In genomic region chr11:7194432-7195311, GRCm38 (mm10) we compare ENCODE assay signal across 25 mouse cellular contexts. TPM values are rescaled to one million over a fixed set of nuclear protein-coding genes. Genes with fewer than 3 reads are reported as not detected.
DNase-seq lines count a peak whose midpoint lies in the region; ATAC-seq and TF ChIP-seq lines count a peak whose summit lies in the region.
"Had no signal": no experiment of that assay in that cellular context is flagged by ENCODE, and none has a peak within 500 bp of the region (broad histone marks: within the 10 kb centered on the region; RNA-seq: fewer than 3 reads in every experiment).

No protein-coding gene starts in this region.

- no peak overlapping the region for H3K4me2 ChIP-seq in heart, embryonic 12.5 days
- H3K4me2 ChIP-seq in liver, embryonic 13.5 days: no peak overlapping the region
- no peak overlapping the region for H3K4me2 ChIP-seq in liver, embryonic 12.5 days
- H3K4me2 ChIP-seq in liver, embryonic 16.5 days (ENCODE audit: low read depth, low read length): no peak overlapping the region
- H3K4me2 ChIP-seq: heart, embryonic 13.5 days; neural tube, embryonic 12.5 days had no signal

- DNase-seq in heart, adult 11 months: peak; percentile 78
- no peak for DNase-seq in liver, embryonic 13.5 days
- no peak for DNase-seq in kidney, adult 8-10 months
- no peak for DNase-seq in layer of hippocampus, postnatal 36 days
- DNase-seq: adrenal gland, postnatal 36 days; B cell, adult 2 months; cerebellum, adult 9-10 months; gastrocnemius, postnatal 36 days; heart, postnatal 36 days; kidney, adult 9 months; spleen, adult 18-20 months had no signal

- H3K9ac ChIP-seq in heart, embryonic 12.5 days: no peak overlapping the region
- H3K9ac ChIP-seq in liver, embryonic 13.5 days: no peak overlapping the region
- H3K9ac ChIP-seq in liver, embryonic 12.5 days: no peak overlapping the region
- H3K9ac ChIP-seq in ES-Bruce4 (ENCODE audit: low read depth, poor library complexity, severe bottlenecking): no peak overlapping the region
- no peak overlapping the region for H3K9ac ChIP-seq in liver, embryonic 16.5 days (ENCODE audit: low read depth, low read length)
- H3K9ac ChIP-seq: heart, embryonic 13.5 days; neural tube, embryonic 12.5 days had no signal

- 0 out of 2 replicates have a peak, but pooled peaks cover 3% of the 10 kb centered on the region for H3K9me3 ChIP-seq in heart, embryonic 12.5 days (replicated peaks)
- no peaks in the 10 kb centered on the region for H3K9me3 ChIP-seq in liver, embryonic 13.5 days (replicated peaks)
- H3K9me3 ChIP-seq in liver, embryonic 12.5 days (replicated peaks): no peaks in the 10 kb centered on the region; the same call in 1 of the 2 replicates
- H3K9me3 ChIP-seq in ES-Bruce4 (replicated peaks; ENCODE audit: control insufficient read depth, insufficient read depth, low read length, poor library complexity, severe bottlenecking): no peaks in the 10 kb centered on the region
- H3K9me3 ChIP-seq in liver, embryonic 16.5 days (replicated peaks; ENCODE audit: control insufficient read depth, low read length): no peaks in the 10 kb centered on the region
- H3K9me3 ChIP-seq: neural tube, embryonic 12.5 days had no signal

- TF ChIP-seq CTCF in ES-Bruce4 (IDR thresholded peaks at IDR 0.05; ENCODE audit: low read depth, low read length): peak; percentile 48

- WGBS in heart, embryonic 12.5 days: 88% methylated on average over 10 of the region's 10 CpGs
- WGBS in liver, embryonic 13.5 days (ENCODE audit: insufficient replicate concordance): 66% methylated on average over 10 of the region's 10 CpGs
- 80% methylated on average over 10 of the region's 10 CpGs for WGBS in liver, embryonic 12.5 days (ENCODE audit: insufficient replicate concordance)
- WGBS in liver, embryonic 16.5 days (ENCODE audit: insufficient replicate concordance): 70% methylated on average over 10 of the region's 10 CpGs

- H3K27me3 ChIP-seq in heart, embryonic 12.5 days (replicated peaks): no peaks in the 10 kb centered on the region; the same call in none of the 2 replicates
- no peaks in the 10 kb centered on the region for H3K27me3 ChIP-seq in liver, embryonic 13.5 days
- H3K27me3 ChIP-seq in liver, embryonic 12.5 days (replicated peaks): no peaks in the 10 kb centered on the region
- H3K27me3 ChIP-seq in ES-Bruce4 (ENCODE audit: control insufficient read depth, insufficient read depth, low read length, poor library complexity, severe bottlenecking): no peaks in the 10 kb centered on the region
- no peaks in the 10 kb centered on the region for H3K27me3 ChIP-seq in liver, embryonic 16.5 days (ENCODE audit: control insufficient read depth, insufficient read depth, low read depth, low read length)
- H3K27me3 ChIP-seq: megakaryocyte, embryonic 14.5 days; neural tube, embryonic 12.5 days had no signal

- H3K4me3 ChIP-seq in heart, embryonic 12.5 days: no peak overlapping the region
- no peak overlapping the region for H3K4me3 ChIP-seq in liver, embryonic 13.5 days (replicated peaks)
- H3K4me3 ChIP-seq in liver, embryonic 12.5 days: no peak overlapping the region
- H3K4me3 ChIP-seq in ES-Bruce4 (ENCODE audit: low read depth, low read length): no peak overlapping the region
- H3K4me3 ChIP-seq in liver, embryonic 16.5 days (ENCODE audit: low read depth, low read length): no peak overlapping the region
- H3K4me3 ChIP-seq: heart, embryonic 13.5 days; left cerebral cortex, adult 2 months; megakaryocyte, embryonic 14.5 days; neural tube, embryonic 12.5 days had no signal

- no peak for ATAC-seq in heart, embryonic 12.5 days (ENCODE audit: insufficient number of reproducible peaks, low FRiP score)
- ATAC-seq in liver, embryonic 13.5 days (ENCODE audit: low read depth): peak; percentile 13; the same call in 1 of the 2 replicates
- ATAC-seq in liver, embryonic 12.5 days: no peak
- ATAC-seq in liver, embryonic 16.5 days (ENCODE audit: low read depth): peak; percentile 37
- ATAC-seq: hindbrain, embryonic 16.5 days; midbrain, embryonic 16.5 days had no signal

- no peak for TF ChIP-seq POLR2A in ES-Bruce4 (IDR thresholded peaks at IDR 0.05; ENCODE audit: insufficient read depth, low read length)

- no peaks in the 10 kb centered on the region for H3K36me3 ChIP-seq in heart, embryonic 12.5 days
- no peaks in the 10 kb centered on the region for H3K36me3 ChIP-seq in liver, embryonic 13.5 days
- no peaks in the 10 kb centered on the region for H3K36me3 ChIP-seq in liver, embryonic 12.5 days
- H3K36me3 ChIP-seq in ES-Bruce4 (ENCODE audit: control insufficient read depth, insufficient read depth, low read length, poor library complexity, severe bottlenecking): no peaks in the 10 kb centered on the region
- H3K36me3 ChIP-seq in liver, embryonic 16.5 days (ENCODE audit: control insufficient read depth, insufficient read depth): no peaks in the 10 kb centered on the region
- H3K36me3 ChIP-seq: heart, embryonic 13.5 days; neural tube, embryonic 12.5 days had no signal

- no peak overlapping the region for H3K27ac ChIP-seq in heart, embryonic 12.5 days (ENCODE audit: poor library complexity, severe bottlenecking)
- H3K27ac ChIP-seq in liver, embryonic 13.5 days: no peak overlapping the region; the same call in 1 of the 2 replicates
- no peak overlapping the region for H3K27ac ChIP-seq in liver, embryonic 12.5 days
- H3K27ac ChIP-seq in ES-Bruce4 (ENCODE audit: insufficient read depth, low read length): no peak overlapping the region
- H3K27ac ChIP-seq in liver, embryonic 16.5 days (ENCODE audit: low read length): no peak overlapping the region
- H3K27ac ChIP-seq: heart, embryonic 13.5 days; left cerebral cortex, adult 2 months; neural tube, embryonic 12.5 days had no signal

- peaks cover 17% of the 10 kb centered on the region; the same call in 1 of the 2 replicates for H3K4me1 ChIP-seq in heart, embryonic 12.5 days (replicated peaks)
- H3K4me1 ChIP-seq in liver, embryonic 13.5 days (replicated peaks): peaks cover 10% of the 10 kb centered on the region; the same call in 1 of the 2 replicates
- H3K4me1 ChIP-seq in liver, embryonic 12.5 days: no peaks in the 10 kb centered on the region
- no peaks in the 10 kb centered on the region for H3K4me1 ChIP-seq in ES-Bruce4 (ENCODE audit: control insufficient read depth, insufficient read depth, low read length)
- no peaks in the 10 kb centered on the region; the same call in none of the 2 replicates for H3K4me1 ChIP-seq in liver, embryonic 16.5 days (ENCODE audit: control insufficient read depth, low read depth, low read length)
- H3K4me1 ChIP-seq: megakaryocyte, embryonic 14.5 days had no signal

- no peak for TF ChIP-seq EP300 in ES-Bruce4 (IDR thresholded peaks at IDR 0.05; ENCODE audit: insufficient read depth, low read depth, low read length)

RNA-seq across cellular contexts. Expression of gene Igfbp1, which starts 2.9 kb away (rescaled TPM):
- 0.17 and 0.61 TPM in 2 replicates for polyA plus RNA-seq in heart, embryonic 12.5 days (2016; fragmentation: Nextera tagmentation; extraction: Ambion mirVana)
- 52.9 and 56.9 TPM in 2 replicates for polyA plus RNA-seq in liver, embryonic 13.5 days (2015; fragmentation: Nextera tagmentation; extraction: Ambion mirVana)
- 39.5 and 41.4 TPM in 2 replicates for polyA plus RNA-seq in liver, embryonic 12.5 days (2016; fragmentation: Nextera tagmentation; extraction: Ambion mirVana)
- not detected in 2 replicates for polyA plus RNA-seq in ES-Bruce4 (2011; ENCODE audit: insufficient read depth, insufficient read length, low read depth, missing spikeins)
- polyA plus RNA-seq in liver, embryonic 16.5 days (2015; fragmentation: Nextera tagmentation; extraction: Ambion mirVana): 339 and 343 TPM in 2 replicates
- under 1 TPM in 1 of 2 experiments, not detected in 1; 0.22 TPM for total RNA-seq in layer of hippocampus, postnatal 36 days (2021)
- total RNA-seq: gastrocnemius, postnatal 36 days; heart, postnatal 36 days; layer of hippocampus, adult 8-10 months; left cerebral cortex, adult 2 months had no signal

RNA-seq across cellular contexts. Expression of gene Gm11985, which starts 6.3 kb away (rescaled TPM):
- polyA plus RNA-seq in heart, embryonic 12.5 days (2016; fragmentation: Nextera tagmentation; extraction: Ambion mirVana): not detected in 2 replicates
- not detected in 2 replicates for polyA plus RNA-seq in liver, embryonic 13.5 days (2015; fragmentation: Nextera tagmentation; extraction: Ambion mirVana)
- polyA plus RNA-seq in liver, embryonic 12.5 days (2016; fragmentation: Nextera tagmentation; extraction: Ambion mirVana): not detected in 2 replicates
- polyA plus RNA-seq in ES-Bruce4 (2011; ENCODE audit: insufficient read depth, insufficient read length, low read depth, missing spikeins): not detected in 2 replicates
- not detected in 2 replicates for polyA plus RNA-seq in liver, embryonic 16.5 days (2015; fragmentation: Nextera tagmentation; extraction: Ambion mirVana)
- total RNA-seq in layer of hippocampus, postnatal 36 days (2021): not detected
- total RNA-seq: adrenal gland, postnatal 36 days; gastrocnemius, postnatal 36 days; heart, postnatal 36 days; layer of hippocampus, adult 8-10 months; left cerebral cortex, adult 2 months had no signal
- polyA plus RNA-seq: embryonic facial prominence, embryonic 14.5 days; forebrain, embryonic 11.5 days; heart, embryonic 13.5 days; hindbrain, embryonic 16.5 days; limb, embryonic 11.5 days; midbrain, embryonic 16.5 days; neural tube, embryonic 12.5 days had no signal

RNA-seq across cellular contexts. Expression of gene Igfbp3, which starts 19.1 kb away (rescaled TPM):
- polyA plus RNA-seq in heart, embryonic 12.5 days (2016; fragmentation: Nextera tagmentation; extraction: Ambion mirVana): 24.4 and 24.6 TPM in 2 replicates
- 22.8 and 24.8 TPM in 2 replicates for polyA plus RNA-seq in liver, embryonic 13.5 days (2015; fragmentation: Nextera tagmentation; extraction: Ambion mirVana)
- 42.6 and 43.2 TPM in 2 replicates for polyA plus RNA-seq in liver, embryonic 12.5 days (2016; fragmentation: Nextera tagmentation; extraction: Ambion mirVana)
- polyA plus RNA-seq in ES-Bruce4 (2011; ENCODE audit: insufficient read depth, insufficient read length, low read depth, missing spikeins): 165 and 168 TPM in 2 replicates
- polyA plus RNA-seq in liver, embryonic 16.5 days (2015; fragmentation: Nextera tagmentation; extraction: Ambion mirVana): 14.3 and 14.9 TPM in 2 replicates
- total RNA-seq in layer of hippocampus, postnatal 36 days (2021): 10 to 100 TPM; 11.9 to 15.4 TPM

Comparison
In these comparisons a context has a peak if more than half of its experiments do, and no peak if none do; other contexts are left out.
1. ATAC-seq: peak in liver, embryonic 13.5 days (single experiment) and liver, embryonic 16.5 days (single experiment); none in heart, embryonic 12.5 days (single experiment) and liver, embryonic 12.5 days (single experiment).
2. RNA of gene Igfbp1, which starts 2.9 kb away (polyA plus RNA-seq): 339 to 343 TPM in liver, embryonic 16.5 days, 52.9 to 56.9 TPM in liver, embryonic 13.5 days and 39.5 to 41.4 TPM in liver, embryonic 12.5 days; 0.17 to 0.61 TPM in heart, embryonic 12.5 days and not detected in ES-Bruce4; every median in the first group is over 10 times any median in the second.